Mouse (Mus musculus) stomach, postnatal 0 days (tissue): ENCODE results near the gene Sipa1l2. TPM values are rescaled to one million over a fixed set of nuclear protein-coding genes. Genes with fewer than 3 reads are reported as not detected.

Experiments used
- ATAC-seq: fragments of 200-750 bp; cut with Nextera tagmentation; 2 replicates; pipeline ENCODE4 v1.8.0; 2017; ENCODE audit not compliant: low FRiP score, low TSS enrichment
- DNase-seq: peaks from one replicate; pipeline ENCODE4 v3.0.0-alpha.2; 2016; ENCODE audit warnings: low spot score
- H3K27ac ChIP-seq: fragments of 300-500 bp; sonication (generic); replicated peaks from 2 replicates; pipeline ENCODE4 v1.5.1; 2014; ENCODE audit warnings: mild to moderate bottlenecking, control low read depth
- H3K27me3 ChIP-seq: fragments of 300-500 bp; sonication (generic); 2 replicates; pipeline ENCODE4 v1.6.1; 2014; ENCODE audit warnings: low read length; ENCODE audit not compliant: control insufficient read depth, insufficient read depth
- H3K36me3 ChIP-seq: fragments of 300-500 bp; sonication (generic); 2 replicates; pipeline ENCODE4 v1.6.1; 2014; ENCODE audit warnings: low read length, mixed read lengths; ENCODE audit not compliant: control insufficient read depth, insufficient read depth
- H3K4me1 ChIP-seq: fragments of 300-500 bp; sonication (generic); replicated peaks from 2 replicates; pipeline ENCODE4 v1.6.1; 2014; ENCODE audit warnings: antibody characterized with exemption; ENCODE audit not compliant: control insufficient read depth, insufficient read depth
- H3K4me2 ChIP-seq: fragments of 300-500 bp; sonication (generic); replicated peaks from 2 replicates; pipeline ENCODE4 v1.6.1; 2014; ENCODE audit warnings: low read depth, mild to moderate bottlenecking, control low read depth, moderate library complexity
- H3K4me3 ChIP-seq: fragments of 300-500 bp; sonication (generic); 2 replicates; pipeline ENCODE4 v1.5.1; 2014; ENCODE audit warnings: low read depth, low read length, control low read depth
- H3K9ac ChIP-seq: fragments of 300-500 bp; sonication (generic); 2 replicates; pipeline ENCODE4 v1.6.1; 2014; ENCODE audit warnings: mild to moderate bottlenecking, low read length, control low read depth, mixed read lengths
- H3K9me3 ChIP-seq: fragments of 300-500 bp; sonication (generic); 2 replicates; pipeline ENCODE4 v1.6.1; 2016; ENCODE audit warnings: low read length; ENCODE audit not compliant: control insufficient read depth
- CTCF ChIP-seq: IDR thresholded peaks from 2 replicates; pipeline ENCODE4 v1.5.1; 2016; ENCODE audit warnings: antibody characterized with exemption, low read depth, mild to moderate bottlenecking, moderate library complexity
- EP300 ChIP-seq: optimal IDR thresholded peaks from 2 replicates; pipeline ENCODE3; 2016; ENCODE audit warnings: antibody characterized with exemption
- WGBS: fragments of 180-500 bp; shearing (Covaris S2); extraction: QIAGEN DNeasy Blood & Tissue Kit; methylation state at CpG from one replicate; pipeline ENCODE4 v1.1.7; 2014; 5-methylcytosine and 5-hydroxymethylcytosine counted together
- polyA plus RNA-seq: library from polyadenylated mRNA; unstranded; fragments of >200 nt; fragmentation: Nextera tagmentation; extraction: Ambion mirVana; gene quantifications from 2 replicates; pipeline ENCODE4 v1.2.1, GENCODE M21; 2015

Sipa1l2 gene
- polyA plus RNA-seq, 1 experiment from 2014 or later: 3.1 TPM

- Histone ChIP-seq H3K4me1 (peaks cover 2% of the 10 kb centered on the region; the same call in 1 of the 2 replicates), H3K27me3 (no peaks in the 10 kb centered on the region), H3K4me3 (no peak overlapping the region), H3K4me2 (no peak overlapping the region), H3K9me3 (no peaks in the 10 kb centered on the region), H3K36me3 (no peaks in the 10 kb centered on the region), H3K9ac (no peak overlapping the region), H3K27ac (no peak overlapping the region)
- DNase-seq (no peak), ATAC-seq (no peak)
- TF ChIP-seq EP300 (no peak), CTCF (no peak)
- WGBS: 97% methylated on average over 4 of the region's 4 CpGs
Observed at GRCm38 (mm10) chr8:125572246-125572645, 2.6 kb upstream of the Sipa1l2 start.

- H3K4me3 ChIP-seq: no peak overlapping the region; the same call in 1 of the 2 replicates
- H3K4me2 ChIP-seq: no peak overlapping the region
- H3K9ac ChIP-seq: no peak overlapping the region
- DNase-seq: peak; percentile 83
- peak; percentile 27 for ATAC-seq
- H3K36me3 ChIP-seq: no peaks in the 10 kb centered on the region
- H3K27me3 ChIP-seq: no peaks in the 10 kb centered on the region
- 63% methylated on average over 12 of the region's 12 CpGs for WGBS
- H3K27ac ChIP-seq: peak overlapping the region; percentile 45
- peaks cover 2% of the 10 kb centered on the region; the same call in 1 of the 2 replicates for H3K4me1 ChIP-seq
- no peaks in the 10 kb centered on the region for H3K9me3 ChIP-seq
- TF ChIP-seq EP300 (no peak), CTCF (peak; percentile 66)
Observed at GRCm38 (mm10) chr8:125570835-125571465, 1.3 kb upstream of the Sipa1l2 start.

- Histone ChIP-seq H3K9me3 (no peaks in the 10 kb centered on the region), H3K36me3 (no peaks in the 10 kb centered on the region), H3K27me3 (no peaks in the 10 kb centered on the region), H3K9ac (peak overlapping the region; percentile 74), H3K4me3 (peak overlapping the region; percentile 51), H3K4me1 (peaks cover 2% of the 10 kb centered on the region; the same call in 1 of the 2 replicates), H3K4me2 (peak overlapping the region; percentile 91), H3K27ac (peak overlapping the region; percentile 92)
- ATAC-seq (peak; percentile 65; the same call in 1 of the 2 replicates), DNase-seq (no peak)
- 8% methylated on average over 13 of the region's 13 CpGs for WGBS
- no peak for TF ChIP-seq CTCF
- no peak for TF ChIP-seq EP300
Observed at GRCm38 (mm10) chr8:125570389-125570788, 781 bp upstream of the Sipa1l2 start.

GRCm38 (mm10) chr8:125568851-125569532, 616 bp downstream of the Sipa1l2 start:
- Histone ChIP-seq H3K9me3 (no peaks in the 10 kb centered on the region), H3K4me1 (peaks cover 2% of the 10 kb centered on the region; the same call in 1 of the 2 replicates), H3K36me3 (no peaks in the 10 kb centered on the region), H3K27me3 (no peaks in the 10 kb centered on the region), H3K4me3 (peak overlapping the region; percentile 80), H3K4me2 (peak overlapping the region; percentile 73), H3K9ac (peak overlapping the region; percentile 82), H3K27ac (peak overlapping the region; percentile 84)
- WGBS: under 1% methylated on average over 39 of the region's 39 CpGs
- no peak for TF ChIP-seq EP300
- peak; percentile 75 for TF ChIP-seq CTCF
- ATAC-seq (no peak), DNase-seq (peak; percentile 44)

- Histone ChIP-seq H3K4me2 (peak overlapping the region; percentile 73), H3K4me3 (peak overlapping the region; percentile 80), H3K9ac (peak overlapping the region; percentile 41; the same call in 1 of the 2 replicates), H3K36me3 (no peaks in the 10 kb centered on the region), H3K4me1 (peaks cover 2% of the 10 kb centered on the region; the same call in 1 of the 2 replicates), H3K27me3 (no peaks in the 10 kb centered on the region), H3K27ac (no peak overlapping the region), H3K9me3 (no peaks in the 10 kb centered on the region)
- TF ChIP-seq EP300 (no peak), CTCF (no peak)
- ATAC-seq: no peak
- 4% methylated on average over 14 of the region's 14 CpGs for WGBS
- no peak for DNase-seq
Observed at GRCm38 (mm10) chr8:125568421-125568850, 1.2 kb downstream of the Sipa1l2 start.

- Histone ChIP-seq H3K4me3 (no peak overlapping the region), H3K36me3 (no peaks in the 10 kb centered on the region), H3K4me2 (peak overlapping the region; percentile 25; the same call in 1 of the 2 replicates), H3K9me3 (no peaks in the 10 kb centered on the region), H3K27me3 (no peaks in the 10 kb centered on the region), H3K4me1 (peaks cover 2% of the 10 kb centered on the region; the same call in 1 of the 2 replicates), H3K27ac (no peak overlapping the region), H3K9ac (no peak overlapping the region)
- WGBS: 56% methylated on average over 7 of the region's 7 CpGs
- TF ChIP-seq CTCF (peak; percentile 53), EP300 (no peak)
- ATAC-seq (no peak), DNase-seq (no peak)
Observed at GRCm38 (mm10) chr8:125567569-125567968, 2.0 kb downstream of the Sipa1l2 start.
